Mouse (Mus musculus): Measurements from ENCODE around the gene Rcn3.
A peak's percentile ranks its signal among the peaks of the same experiment; 100 is the strongest.

Rcn3 gene

GRCm38 (mm10) chr7:45047491-45047890 lies 44.5 kb downstream of the Rcn3 start:
- DNase-seq: no peak

DNA sequence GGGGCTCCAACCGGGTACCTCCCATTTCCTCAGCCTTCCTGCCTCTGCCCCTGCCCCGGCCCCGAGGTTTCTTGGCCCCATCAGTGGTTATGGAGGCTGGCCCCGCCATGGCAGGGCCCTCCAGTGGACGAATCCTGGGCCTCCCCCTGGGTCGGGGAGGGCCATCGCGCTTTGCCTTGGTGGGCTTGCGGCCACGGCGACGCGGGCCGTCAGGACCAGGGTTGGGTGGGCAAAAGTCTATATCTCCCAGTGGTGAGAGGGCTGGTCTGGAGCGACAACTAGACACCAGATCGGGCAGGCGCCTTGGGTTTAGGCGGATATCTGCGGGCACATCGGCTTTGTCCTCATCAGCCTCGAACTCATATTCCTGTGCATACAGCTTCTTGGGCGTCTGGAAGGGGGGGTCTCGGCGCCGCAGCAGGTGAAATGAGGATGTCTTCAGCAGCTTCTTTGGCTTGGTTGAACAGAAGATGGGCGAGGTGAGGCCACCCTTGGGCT lies 45.1 kb downstream of the Rcn3 start:
- DNase-seq: no peak

DNA sequence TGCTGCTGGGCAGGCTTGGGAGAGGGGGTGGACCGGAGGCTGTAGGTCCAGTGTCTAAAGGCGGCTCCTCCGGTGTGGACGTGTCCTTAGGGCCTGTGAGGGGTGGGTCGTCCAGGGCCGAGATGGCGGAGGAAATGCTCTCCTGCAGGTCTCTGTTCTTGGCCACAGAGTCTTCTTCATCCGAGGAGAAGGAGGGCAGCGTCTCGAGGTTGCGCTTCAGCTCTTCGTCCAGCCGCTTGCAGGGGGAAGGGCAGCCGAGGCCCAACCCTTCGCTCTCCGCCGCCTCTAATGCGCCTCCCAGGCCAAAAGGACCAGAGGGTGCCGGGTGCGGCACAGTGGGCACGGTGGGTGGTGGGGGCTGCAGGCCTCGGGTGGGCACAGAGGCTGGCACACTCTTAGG lies 46.3 kb downstream of the Rcn3 start:
- DNase-seq: no peak

DNA sequence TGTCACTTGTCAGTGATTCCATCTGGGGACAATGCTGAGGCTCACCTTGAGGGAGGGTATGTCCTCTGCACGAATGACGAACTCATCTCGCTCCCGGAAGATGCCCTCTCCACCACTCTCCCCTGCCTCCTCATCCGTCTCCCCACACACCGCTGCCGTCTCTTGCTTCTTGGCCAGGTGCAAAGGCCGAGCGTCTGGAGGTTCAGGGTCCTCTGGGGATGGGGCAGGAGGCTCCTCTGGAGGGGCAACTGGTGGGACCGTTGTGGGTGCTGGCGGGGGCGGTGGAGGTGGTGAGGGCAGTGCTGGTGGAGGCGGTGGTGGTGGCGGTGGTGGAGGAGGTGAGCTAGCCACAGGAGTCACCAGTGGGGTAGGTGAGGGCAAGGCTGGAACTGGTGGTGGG lies 48.7 kb downstream of the Rcn3 start:
- DNase-seq: no peak

DNA sequence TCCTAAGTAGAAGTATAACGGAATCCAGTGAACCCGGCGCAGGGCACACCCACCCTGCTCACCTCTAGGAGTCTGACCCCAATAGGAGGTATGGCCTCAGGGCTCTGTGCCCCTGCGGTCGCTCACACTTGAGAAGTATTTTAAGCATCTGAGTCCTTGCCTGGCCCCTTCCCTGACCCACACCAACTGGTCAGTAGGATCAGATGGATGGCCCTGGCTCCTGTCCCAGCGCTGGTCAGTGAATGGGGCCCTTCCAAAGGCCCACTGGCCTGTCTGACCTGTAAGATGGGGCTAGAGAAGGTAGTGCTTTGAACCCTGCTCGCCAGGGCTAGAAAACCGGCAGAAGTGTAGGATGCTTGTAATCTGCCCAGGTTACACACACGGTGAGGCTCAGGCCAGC lies 51.2 kb downstream of the Rcn3 start:
- DNase-seq: no peak

DNA sequence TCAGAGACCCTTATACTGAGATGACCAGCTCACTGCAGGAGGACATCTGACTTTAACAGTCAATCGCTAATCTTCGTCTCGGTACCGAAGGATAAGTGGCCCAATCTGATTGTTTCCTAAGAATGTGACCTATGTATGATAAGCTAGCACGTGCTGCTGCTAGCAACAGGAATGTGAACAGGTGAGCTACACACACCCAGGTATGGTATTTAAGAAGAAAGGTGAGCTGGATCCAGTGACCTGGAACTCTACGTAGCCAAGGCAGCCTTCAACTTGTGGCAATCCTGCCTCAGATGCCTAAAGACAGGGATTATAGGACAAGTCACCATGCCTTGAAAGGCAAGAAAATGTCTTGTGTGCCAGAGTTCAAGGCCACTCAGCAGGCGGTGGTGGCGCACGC lies 53.6 kb downstream of the Rcn3 start:
- DNase-seq: no peak

GRCm38 (mm10) chr7:45037720-45038361 lies 54.2 kb downstream of the Rcn3 start:
- peak; percentile 53 to 82 for DNase-seq

- DNase-seq: no peak
Observed at GRCm38 (mm10) chr7:45036702-45037101, 55.3 kb downstream of the Rcn3 start.

GRCm38 (mm10) chr7:45035631-45036030 lies 56.4 kb downstream of the Rcn3 start:
- no peak for DNase-seq

DNA sequence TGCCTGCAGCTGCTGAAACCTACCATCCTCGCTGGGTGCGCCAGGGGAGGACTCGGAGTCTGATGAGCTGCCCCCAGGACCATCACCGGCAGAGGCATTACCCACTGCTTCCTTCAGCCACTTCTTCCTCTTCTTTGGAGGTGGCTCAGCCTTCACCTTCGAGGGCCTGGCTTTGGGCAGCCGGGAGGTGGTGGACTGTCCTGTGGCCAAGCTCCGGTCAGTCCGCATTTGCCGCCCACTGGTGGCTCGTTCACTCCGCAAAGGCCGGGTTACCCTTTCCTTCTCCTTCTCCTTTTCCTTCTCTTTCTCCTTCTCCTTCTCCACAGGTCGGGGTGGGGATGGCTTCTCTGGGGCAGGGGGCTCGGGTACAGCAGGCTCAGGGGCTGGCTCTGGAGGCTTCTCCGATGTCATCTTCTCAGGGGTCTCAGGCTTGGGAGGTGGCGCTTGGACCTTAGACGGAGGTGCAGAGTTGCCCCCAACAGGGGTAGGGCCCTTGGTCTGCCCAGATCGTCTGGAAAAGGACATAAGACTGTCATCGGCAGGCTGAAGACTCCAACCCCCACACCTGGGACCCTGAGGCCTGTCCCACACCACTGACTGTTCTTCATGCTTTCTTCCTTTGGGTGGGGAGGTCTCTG lies 58.2 kb downstream of the Rcn3 start:
- no peak for DNase-seq
